Mouse (Mus musculus) spleen, adult 2 months (tissue): ENCODE data around the gene Tcf7l1.

Experiments
- CTCF ChIP-seq: fragments of 200-500 bp; IDR thresholded peaks from 2 replicates; pipeline ENCODE4 v1.5.1; 2011; ENCODE audit warnings: mild to moderate bottlenecking, inconsistent platforms; ENCODE audit not compliant: insufficient read depth, insufficient read length, insufficient replicate concordance; ENCODE audit errors: extremely low read depth
- POLR2A ChIP-seq: fragments of 200-500 bp; IDR thresholded peaks from 2 replicates; pipeline ENCODE4 v1.6.1; 2011; ENCODE audit warnings: low read depth, low read length, inconsistent platforms

DNA sequence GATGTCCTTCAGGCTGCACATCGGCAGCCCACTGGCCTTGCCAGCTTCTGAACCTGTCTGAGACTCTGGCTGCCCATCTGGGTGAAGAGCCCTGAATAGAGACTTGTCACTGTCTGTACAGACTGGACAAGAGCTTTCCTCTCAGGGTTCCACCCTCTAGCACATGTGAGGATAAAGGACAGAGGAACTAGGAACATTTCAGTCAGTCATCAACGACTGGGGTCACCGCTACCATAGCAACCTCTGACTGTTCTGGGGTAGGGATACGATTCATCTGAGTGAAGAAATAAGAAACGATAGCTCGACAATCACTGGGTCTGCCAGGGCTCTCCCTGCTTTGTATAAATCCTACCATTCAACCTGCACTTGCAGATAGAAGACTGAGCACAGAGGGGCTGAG is 61.2 kb downstream of the Tcf7l1 start:
- TF ChIP-seq POLR2A (no peak), CTCF (no peak)
